Mouse (Mus musculus) gastrocnemius, postnatal 14 days (tissue): ENCODE measurements around the gene Ltb. TPM values are rescaled to one million over a fixed set of nuclear protein-coding genes. Genes with fewer than 3 reads are reported as not detected.

Experiments used
- DNase-seq: peaks from one replicate; pipeline ENCODE4 v3.0.0; 2021; ENCODE audit warnings: mixed read lengths
- intact Hi-C: fragments of 180-260 bp; cut with DNase I; formaldehyde crosslinking; loops from one replicate; pipeline ENCODE4 v1.15.1; 2025; ENCODE audit warnings: low total_unique reads
- total RNA-seq, 2 experiments: library from RNA; stranded (reverse); gene quantifications; 2 replicates each; pipeline ENCODE4 v1.2.3; 2021

The Ltb gene
- total RNA-seq, 2 experiments from 2014 or later: 0.31 TPM; not detected in 1

GRCm38 (mm10) chr17:35164568-35165450 lies 29.4 kb upstream of the Ltb start, which contains the start of gene Prrc2a:
Gene Prrc2a, minus strand, starts transcription at chr17:35164897.
- intact Hi-C loops: no loop called here
- DNase-seq: peak; percentile 98

- intact Hi-C loops: no loop called here
- DNase-seq: no peak
These were observed 28.6 kb upstream of the Ltb start for GRCm38 (mm10) chr17:35165451-35166155.

- intact Hi-C loops: no loop called here
- no peak for DNase-seq
These were observed 27.7 kb upstream of the Ltb start for GRCm38 (mm10) chr17:35166352-35167035.

GRCm38 (mm10) chr17:35167794-35168193 lies 26.4 kb upstream of the Ltb start:
- intact Hi-C loops: no loop called here
- no peak for DNase-seq

- DNase-seq: no peak
These were observed 25.6 kb upstream of the Ltb start for GRCm38 (mm10) chr17:35168541-35169207.

GRCm38 (mm10) chr17:35172445-35173234 lies 21.6 kb upstream of the Ltb start:
- no peak for DNase-seq
- intact Hi-C loops: no loop called here

More at GRCm38 (mm10) chr17:35168541-35169207, 25.6 kb upstream of the Ltb start:
- intact Hi-C loops: no loop called here

- no peak for DNase-seq
- intact Hi-C loops: no loop called here
These were observed 20.9 kb upstream of the Ltb start for GRCm38 (mm10) chr17:35173329-35173728.

- no peak for DNase-seq
- intact Hi-C loops: no loop called here
These were observed 19.9 kb upstream of the Ltb start for GRCm38 (mm10) chr17:35174201-35174977.

GRCm38 (mm10) chr17:35175382-35175781 lies 18.9 kb upstream of the Ltb start:
- no peak for DNase-seq
- intact Hi-C loops: no loop called here

GRCm38 (mm10) chr17:35175968-35176367 lies 18.3 kb upstream of the Ltb start, which contains the start of gene Aif1:
Gene Aif1, minus strand, starts transcription at chr17:35176068.
- intact Hi-C loops: no loop called here
- no peak for DNase-seq

- DNase-seq: peak; percentile 80
- intact Hi-C loops: loop anchor here (2.0 kb wide), 1 partner anchor 54 kb away; the partner anchor contains the start of gene Atp6v1g2
These were observed 15.7 kb upstream of the Ltb start for GRCm38 (mm10) chr17:35178528-35178927.

GRCm38 (mm10) chr17:35180093-35180492 lies 14.1 kb upstream of the Ltb start:
- DNase-seq: no peak
- intact Hi-C loops: no loop called here

GRCm38 (mm10) chr17:35185639-35186611 lies 8.3 kb upstream of the Ltb start:
- intact Hi-C loops: no loop called here
- peak; percentile 74 for DNase-seq

- intact Hi-C loops: no loop called here
- no peak for DNase-seq
These were observed 7.6 kb upstream of the Ltb start for GRCm38 (mm10) chr17:35186681-35187080.

- intact Hi-C loops: no loop called here
These were observed 6.9 kb upstream of the Ltb start for GRCm38 (mm10) chr17:35187345-35187744.

GRCm38 (mm10) chr17:35187959-35188610 lies 6.2 kb upstream of the Ltb start, which contains the start of gene Lst1:
Gene Lst1, minus strand, starts transcription at chr17:35188439.
- intact Hi-C loops: no loop called here
- no peak for DNase-seq

More at GRCm38 (mm10) chr17:35187345-35187744, 6.9 kb upstream of the Ltb start:
- DNase-seq: no peak
